Mouse (Mus musculus) testis, postnatal 14 days (tissue): ENCODE data around the gene Evi5l.
A peak's percentile ranks its signal among the peaks of the same experiment; 100 is the strongest.
"Not testable (repeated sequence)": the region's sequence is repeated elsewhere in the genome, so short reads cannot be mapped to it uniquely, and the experiment has no call there.

Source experiments
- DNase-seq: peaks from one replicate; pipeline ENCODE4 v3.0.0; 2021; ENCODE audit warnings: low spot score

The Evi5l gene

GRCm38 (mm10) chr8:4238434-4239192 is 72.2 kb downstream of the Evi5l start, which contains the start of the genes Map2k7 and Gm49320:
Map2k7 (plus strand) TSS chr8:4238740.
Gm49320 (plus strand) TSS chr8:4238865.
- DNase-seq: peak; percentile 100

- DNase-seq: no peak
Observed at GRCm38 (mm10) chr8:4239193-4239890, 73.0 kb downstream of the Evi5l start.

GRCm38 (mm10) chr8:4245061-4245460 is 78.7 kb downstream of the Evi5l start:
- no peak for DNase-seq

- no peak for DNase-seq
Observed at GRCm38 (mm10) chr8:4245737-4246136, 79.4 kb downstream of the Evi5l start.

- DNase-seq: no peak
Observed at GRCm38 (mm10) chr8:4247241-4247640, 80.9 kb downstream of the Evi5l start.

- DNase-seq: no peak
Observed at GRCm38 (mm10) chr8:4247951-4248540, 81.7 kb downstream of the Evi5l start, which contains the start of gene Tgfbr3l. Tgfbr3l (plus strand) TSS chr8:4248214.

GRCm38 (mm10) chr8:4249213-4249612 is 82.8 kb downstream of the Evi5l start:
- DNase-seq: peak; percentile 57

- peak; percentile 81 for DNase-seq
Observed at GRCm38 (mm10) chr8:4250306-4250970, 84.1 kb downstream of the Evi5l start.

- DNase-seq: no peak
Observed at GRCm38 (mm10) chr8:4252116-4252760, 85.9 kb downstream of the Evi5l start.

GRCm38 (mm10) chr8:4252934-4253841 is 86.8 kb downstream of the Evi5l start, which contains the start of gene Snapc2:
Snapc2 (plus strand) TSS chr8:4253080.
- peak; percentile 95 for DNase-seq

- DNase-seq: no peak
Observed at GRCm38 (mm10) chr8:4254001-4254400, 87.6 kb downstream of the Evi5l start.

GRCm38 (mm10) chr8:4255471-4255870 is 89.1 kb downstream of the Evi5l start:
- not testable (repeated sequence) for DNase-seq

- no peak for DNase-seq
Observed at GRCm38 (mm10) chr8:4256911-4257310, 90.5 kb downstream of the Evi5l start.

- no peak for DNase-seq
Observed at GRCm38 (mm10) chr8:4257350-4257749, 91.0 kb downstream of the Evi5l start.

GRCm38 (mm10) chr8:4258233-4258632 is 91.9 kb downstream of the Evi5l start:
- peak; percentile 74 for DNase-seq

GRCm38 (mm10) chr8:4258678-4259077 is 92.3 kb downstream of the Evi5l start:
- peak; percentile 58 for DNase-seq

GRCm38 (mm10) chr8:4259125-4259804 is 92.9 kb downstream of the Evi5l start, which contains the start of gene Ctxn1:
Ctxn1 (minus strand) TSS chr8:4259274.
- peak; percentile 90 for DNase-seq

GRCm38 (mm10) chr8:4259805-4260170 is 93.4 kb downstream of the Evi5l start:
- no peak for DNase-seq
